Mouse (Mus musculus): Measurements from ENCODE around the gene Rap2c. TPM values are rescaled to one million over a fixed set of nuclear protein-coding genes. Genes with fewer than 3 reads are reported as not detected.

Rap2c gene
- polyA plus RNA-seq, 1 experiment = 12.6 TPM

DNA sequence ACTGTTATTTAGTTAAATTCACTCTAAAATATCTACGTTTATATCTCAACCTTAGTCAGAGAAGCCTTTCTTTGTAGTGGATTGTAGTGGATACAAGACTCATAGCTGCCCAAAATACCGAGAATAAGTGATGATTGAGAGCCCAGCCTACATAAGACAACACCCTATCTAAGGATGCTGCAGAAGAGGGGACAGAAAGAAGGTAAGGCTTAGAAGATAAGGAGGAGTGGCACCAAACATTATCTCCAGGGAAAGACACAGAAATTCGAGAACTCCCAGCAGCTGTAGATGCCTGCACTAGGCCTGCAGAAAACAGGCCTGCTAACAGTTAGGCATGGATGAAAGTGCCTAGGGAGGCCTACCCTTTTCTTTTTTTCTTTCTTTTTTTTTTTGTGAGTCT, 52.7 kb downstream of the Rap2c start:
- H3K27ac ChIP-seq (ENCODE audit: insufficient read depth, low read length) = no peak overlapping the region
- DNase-seq = no peak
- TF ChIP-seq POLR2A (IDR thresholded peaks at IDR 0.05; ENCODE audit: borderline replicate concordance, insufficient read depth, low read length) (no peak), CTCF (IDR thresholded peaks at IDR 0.05; ENCODE audit: borderline replicate concordance, insufficient read depth, low read depth, low read length) (no peak)
- H3K4me3 ChIP-seq (replicated peaks; ENCODE audit: insufficient read depth, low read depth, low read length) = no peak overlapping the region
- WGBS = 84% methylated on average over 3 of the region's 3 CpGs
- H3K4me1 ChIP-seq (ENCODE audit: control insufficient read depth, insufficient read depth, low read length) = no peaks in the 10 kb centered on the region
- no peaks in the 10 kb centered on the region for H3K27me3 ChIP-seq (ENCODE audit: control insufficient read depth, insufficient read depth, low read length)

DNA sequence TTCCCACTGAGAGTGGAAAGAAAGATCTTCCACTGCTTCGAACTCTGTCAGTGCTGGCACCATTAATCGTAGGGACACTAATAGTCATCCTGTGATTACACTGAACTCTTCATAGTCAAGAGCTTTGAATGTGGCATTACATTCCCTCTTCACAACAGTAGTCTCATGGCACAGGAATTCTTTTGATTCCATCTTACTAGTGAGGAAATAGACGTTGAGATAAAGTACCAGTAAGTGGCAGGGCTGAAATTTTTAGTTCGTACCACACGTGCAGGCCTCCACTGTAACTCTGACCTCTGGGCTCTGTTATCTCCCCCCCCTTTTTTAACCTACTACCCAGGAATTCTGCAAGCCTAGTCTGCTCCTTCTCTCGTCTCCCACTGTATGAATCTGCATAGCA, 54.9 kb downstream of the Rap2c start:
- no peaks in the 10 kb centered on the region for H3K4me1 ChIP-seq (ENCODE audit: control insufficient read depth, insufficient read depth, low read length)
- no peak overlapping the region for H3K27ac ChIP-seq (ENCODE audit: insufficient read depth, low read length)
- H3K27me3 ChIP-seq (ENCODE audit: control insufficient read depth, insufficient read depth, low read length) = no peaks in the 10 kb centered on the region
- 86% methylated on average over 6 of the region's 6 CpGs for WGBS
- DNase-seq = no peak
- TF ChIP-seq POLR2A (IDR thresholded peaks at IDR 0.05; ENCODE audit: borderline replicate concordance, insufficient read depth, low read length) (no peak), CTCF (IDR thresholded peaks at IDR 0.05; ENCODE audit: borderline replicate concordance, insufficient read depth, low read depth, low read length) (no peak)
- no peak overlapping the region for H3K4me3 ChIP-seq (replicated peaks; ENCODE audit: insufficient read depth, low read depth, low read length)

Other genes with a start within 250 kb of the Rap2c start
- 0.67 and 0.92 TPM in 2 replicates for gene Stk26, start 177.0 kb downstream of the Rap2c start, polyA plus RNA-seq (2012; rRNA removed)
- gene Frmd7, start 75.3 kb downstream of the Rap2c start, polyA plus RNA-seq (2012; rRNA removed) = 0.14 and 0.38 TPM in 2 replicates
- 0.08 and 0.10 TPM in 2 replicates for gene Mbnl3, start 188.5 kb upstream of the Rap2c start, polyA plus RNA-seq (2012; rRNA removed)

Data from cerebellum, adult 2 months (tissue).